Mouse (Mus musculus) forebrain, embryonic 14.5 days (tissue): ENCODE measurements around the gene Daw1. TPM values are rescaled to one million over a fixed set of nuclear protein-coding genes. Genes with fewer than 3 reads are reported as not detected.

Experiments
- ATAC-seq: fragments of 200-750 bp; cut with Nextera tagmentation; 2 replicates; pipeline ENCODE4 v1.8.0; 2017; ENCODE audit warnings: mild to moderate bottlenecking, moderate library complexity
- DNase-seq: peaks from one replicate; pipeline ENCODE4 v3.0.0-alpha.2; 2015; ENCODE audit warnings: low spot score
- H3K27ac ChIP-seq: fragments of 300-500 bp; sonication (generic); 2 replicates; pipeline ENCODE4 v1.5.1; 2014; ENCODE audit warnings: low read depth, mild to moderate bottlenecking, control low read depth, low read length, moderate library complexity
- H3K27me3 ChIP-seq: fragments of 300-500 bp; sonication (generic); replicated peaks from 2 replicates; pipeline ENCODE4 v1.6.1; 2014; ENCODE audit warnings: low read length, control low read depth, mixed read lengths; ENCODE audit not compliant: control insufficient read depth, insufficient read depth
- H3K36me3 ChIP-seq: fragments of 300-500 bp; sonication (generic); 2 replicates; pipeline ENCODE4 v1.6.1; 2014; ENCODE audit warnings: low read length, control low read depth; ENCODE audit not compliant: control insufficient read depth, insufficient read depth
- H3K4me1 ChIP-seq: fragments of 300-500 bp; sonication (generic); 2 replicates; pipeline ENCODE4 v1.6.1; 2014; ENCODE audit warnings: antibody characterized with exemption, low read length, control low read depth; ENCODE audit not compliant: control insufficient read depth, insufficient read depth
- H3K4me2 ChIP-seq: fragments of 300-500 bp; sonication (generic); 2 replicates; pipeline ENCODE4 v1.6.1; 2014; ENCODE audit warnings: mild to moderate bottlenecking, control low read depth, low read length
- H3K4me3 ChIP-seq: fragments of 300-500 bp; sonication (generic); 2 replicates; pipeline ENCODE4 v1.5.1; 2014; ENCODE audit warnings: low read depth, low read length, control low read depth
- H3K9ac ChIP-seq: fragments of 300-500 bp; sonication (generic); 2 replicates; pipeline ENCODE4 v1.6.1; 2014; ENCODE audit warnings: mild to moderate bottlenecking, low read length, control low read depth, moderate library complexity
- H3K9me3 ChIP-seq: fragments of 300-500 bp; sonication (generic); replicated peaks from 2 replicates; pipeline ENCODE4 v1.6.1; 2016; ENCODE audit warnings: low read length, control low read depth, mixed read lengths; ENCODE audit not compliant: control insufficient read depth
- WGBS: fragments of 180-500 bp; shearing (Covaris S2); extraction: QIAGEN DNeasy Blood & Tissue Kit; methylation state at CpG from one replicate; pipeline ENCODE4 v1.1.7; 2014; 5-methylcytosine and 5-hydroxymethylcytosine counted together
- polyA plus RNA-seq: library from polyadenylated mRNA; unstranded; fragments of >200 nt; fragmentation: Nextera tagmentation; extraction: Ambion mirVana; gene quantifications from 2 replicates; pipeline ENCODE4 v1.2.1, GENCODE M21; 2014

Gene Daw1
- polyA plus RNA-seq, 1 experiment from 2014 or later: 0.51 TPM

DNA sequence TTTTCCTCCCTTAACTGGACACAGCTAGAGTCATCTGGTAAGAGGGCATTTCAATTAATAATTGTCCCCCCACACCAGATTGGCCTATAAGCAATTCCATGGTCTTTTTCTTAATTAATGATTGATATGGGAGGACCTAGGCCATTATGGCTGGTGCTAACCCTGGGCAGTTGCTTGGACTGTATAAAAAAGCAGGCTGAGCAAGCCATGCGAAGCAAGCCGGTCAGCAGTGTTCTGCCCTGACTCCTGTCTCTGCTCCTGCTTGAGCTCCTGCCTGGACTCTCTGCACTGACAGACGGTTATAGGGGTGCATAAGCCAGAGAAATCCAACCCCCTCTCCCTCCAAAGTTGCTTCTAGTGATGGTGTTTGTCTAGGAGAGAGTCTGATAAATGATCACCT, 2.1 kb downstream of the Daw1 start:
- Histone ChIP-seq H3K4me2 (no peak overlapping the region), H3K27ac (no peak overlapping the region), H3K4me3 (no peak overlapping the region), H3K9ac (no peak overlapping the region), H3K36me3 (no peaks in the 10 kb centered on the region), H3K4me1 (no peaks in the 10 kb centered on the region), H3K27me3 (no peaks in the 10 kb centered on the region), H3K9me3 (no peaks in the 10 kb centered on the region)
- WGBS: 79% methylated on average over 3 of the region's 3 CpGs
- DNase-seq (no peak), ATAC-seq (no peak)

GRCm38 (mm10) chr1:83164027-83164426, 4.5 kb downstream of the Daw1 start:
- Histone ChIP-seq H3K9me3 (no peaks in the 10 kb centered on the region), H3K36me3 (no peaks in the 10 kb centered on the region), H3K4me3 (no peak overlapping the region), H3K9ac (no peak overlapping the region), H3K27me3 (no peaks in the 10 kb centered on the region), H3K27ac (no peak overlapping the region), H3K4me2 (no peak overlapping the region), H3K4me1 (no peaks in the 10 kb centered on the region)
- WGBS: 80% methylated on average over 3 of the region's 3 CpGs
- ATAC-seq (no peak), DNase-seq (no peak)

DNA sequence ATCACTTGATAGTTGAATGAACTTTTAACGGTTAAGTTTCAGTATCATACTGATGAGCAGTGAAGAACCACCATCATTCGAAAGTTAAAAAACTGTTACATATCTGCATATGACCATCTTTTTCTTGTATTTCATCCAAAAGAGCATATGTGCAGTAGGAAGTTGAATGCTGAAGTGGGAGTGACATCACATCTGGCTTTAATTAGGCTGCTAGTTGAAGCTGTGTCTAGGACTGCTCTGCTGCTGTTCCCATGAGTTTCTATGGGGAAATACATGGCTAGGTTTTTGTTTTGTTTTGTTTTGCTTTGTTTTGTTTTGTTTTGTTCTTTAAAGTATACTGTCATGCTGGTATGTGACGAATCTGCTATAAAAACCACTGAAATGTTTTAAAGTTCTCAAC, 9.6 kb downstream of the Daw1 start:
- ATAC-seq (no peak), DNase-seq (no peak)
- Histone ChIP-seq H3K4me2 (no peak overlapping the region), H3K27ac (no peak overlapping the region), H3K4me3 (no peak overlapping the region), H3K27me3 (no peaks in the 10 kb centered on the region), H3K4me1 (no peaks in the 10 kb centered on the region), H3K9ac (no peak overlapping the region), H3K9me3 (no peaks in the 10 kb centered on the region), H3K36me3 (no peaks in the 10 kb centered on the region)
- WGBS: 84% methylated on average over 3 of the region's 3 CpGs

- no peak overlapping the region for H3K9ac ChIP-seq
- no peaks in the 10 kb centered on the region for H3K9me3 ChIP-seq
- H3K36me3 ChIP-seq: no peaks in the 10 kb centered on the region
- H3K4me2 ChIP-seq: no peak overlapping the region
- H3K4me3 ChIP-seq: no peak overlapping the region
- DNase-seq (no peak), ATAC-seq (no peak)
- WGBS: 83% methylated on average over 1 of the region's 1 CpGs
- no peaks in the 10 kb centered on the region for H3K27me3 ChIP-seq
- H3K27ac ChIP-seq: no peak overlapping the region
- no peaks in the 10 kb centered on the region for H3K4me1 ChIP-seq
Observed at GRCm38 (mm10) chr1:83175985-83176384, 16.4 kb downstream of the Daw1 start.

GRCm38 (mm10) chr1:83179531-83179930, 20.0 kb downstream of the Daw1 start:
- no peak overlapping the region for H3K4me2 ChIP-seq
- H3K9ac ChIP-seq: no peak overlapping the region
- no peaks in the 10 kb centered on the region for H3K9me3 ChIP-seq
- H3K4me3 ChIP-seq: no peak overlapping the region
- no peaks in the 10 kb centered on the region for H3K36me3 ChIP-seq
- no peak for DNase-seq
- H3K27me3 ChIP-seq: no peaks in the 10 kb centered on the region
- no peak for ATAC-seq
- no peak overlapping the region for H3K27ac ChIP-seq
- 89% methylated on average over 7 of the region's 7 CpGs for WGBS
- H3K4me1 ChIP-seq: no peaks in the 10 kb centered on the region

- H3K27ac ChIP-seq: no peak overlapping the region
- DNase-seq (peak; percentile 78), ATAC-seq (0 out of 2 replicates have a peak, but pooled peaks have one; percentile 58)
- 76% methylated on average over 4 of the region's 4 CpGs for WGBS
- H3K4me2 ChIP-seq: no peak overlapping the region
- no peak overlapping the region for H3K4me3 ChIP-seq
- no peaks in the 10 kb centered on the region for H3K27me3 ChIP-seq
- no peak overlapping the region for H3K9ac ChIP-seq
- H3K36me3 ChIP-seq: no peaks in the 10 kb centered on the region
- H3K9me3 ChIP-seq: no peaks in the 10 kb centered on the region
- H3K4me1 ChIP-seq: no peaks in the 10 kb centered on the region
Observed at GRCm38 (mm10) chr1:83181418-83181817, 21.9 kb downstream of the Daw1 start.

GRCm38 (mm10) chr1:83187154-83187553, 27.6 kb downstream of the Daw1 start:
- ATAC-seq: peak; percentile 58
- Histone ChIP-seq H3K4me3 (no peak overlapping the region), H3K36me3 (no peaks in the 10 kb centered on the region), H3K9ac (no peak overlapping the region), H3K27me3 (no peaks in the 10 kb centered on the region), H3K27ac (no peak overlapping the region), H3K9me3 (no peaks in the 10 kb centered on the region), H3K4me2 (no peak overlapping the region), H3K4me1 (no peaks in the 10 kb centered on the region)
- peak; percentile 55 for DNase-seq
- 56% methylated on average over 2 of the region's 2 CpGs for WGBS

DNA sequence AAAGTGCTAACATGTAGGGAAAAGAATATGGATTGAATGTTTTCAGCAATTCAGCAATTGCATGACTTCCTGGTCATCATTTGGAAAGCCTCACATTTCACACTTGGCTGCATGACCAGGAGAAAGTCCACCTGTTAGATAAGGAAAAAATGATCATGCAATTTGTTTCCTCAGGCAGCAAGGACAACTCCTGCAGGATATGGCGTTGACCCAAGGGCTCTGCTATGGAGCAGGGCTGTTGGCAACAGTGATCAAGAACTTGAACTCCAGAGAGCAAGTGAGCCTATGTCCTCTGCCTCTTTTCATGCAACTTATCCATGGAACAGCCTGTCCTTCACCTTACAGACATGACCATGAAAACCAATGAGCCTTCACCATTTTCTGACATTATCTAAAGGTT, 50.4 kb downstream of the Daw1 start:
- no peaks in the 10 kb centered on the region for H3K27me3 ChIP-seq
- no peaks in the 10 kb centered on the region for H3K9me3 ChIP-seq
- H3K4me2 ChIP-seq: no peak overlapping the region
- DNase-seq: no peak
- no peak overlapping the region for H3K27ac ChIP-seq
- no peaks in the 10 kb centered on the region for H3K4me1 ChIP-seq
- no peaks in the 10 kb centered on the region for H3K36me3 ChIP-seq
- no peak for ATAC-seq
- 87% methylated on average over 1 of the region's 1 CpGs for WGBS
- no peak overlapping the region for H3K9ac ChIP-seq
- H3K4me3 ChIP-seq: no peak overlapping the region

GRCm38 (mm10) chr1:83218260-83218659, 58.7 kb downstream of the Daw1 start:
- H3K9ac ChIP-seq: no peak overlapping the region
- H3K4me2 ChIP-seq: no peak overlapping the region
- peak; percentile 76 for DNase-seq
- H3K27me3 ChIP-seq: no peaks in the 10 kb centered on the region
- H3K4me1 ChIP-seq: no peaks in the 10 kb centered on the region
- H3K36me3 ChIP-seq: no peaks in the 10 kb centered on the region
- no peaks in the 10 kb centered on the region for H3K9me3 ChIP-seq
- no peak overlapping the region for H3K4me3 ChIP-seq
- 56% methylated on average over 1 of the region's 1 CpGs for WGBS
- 0 out of 2 replicates have a peak, but pooled peaks have one; percentile 34 for ATAC-seq
- no peak overlapping the region for H3K27ac ChIP-seq
